ENCODE assay signal across 9 mouse cellular contexts in genomic region chr10:79612192-79613135, GRCm38 (mm10). TPM values are rescaled to one million over a fixed set of nuclear protein-coding genes. Genes with fewer than 3 reads are reported as not detected.
DNase-seq lines count a peak whose midpoint lies in the region; ATAC-seq and TF ChIP-seq lines count a peak whose summit lies in the region.
"Had no signal": no experiment of that assay in that cellular context is flagged by ENCODE, and none has a peak within 500 bp of the region (broad histone marks: within the 10 kb centered on the region; RNA-seq: fewer than 3 reads in every experiment).

No protein-coding gene starts in this region.

- no peak overlapping the region for H3K9ac ChIP-seq in ES-Bruce4 (ENCODE audit: low read depth, poor library complexity, severe bottlenecking)
- peak overlapping the region; percentile 35 for H3K9ac ChIP-seq in forebrain, embryonic 11.5 days (ENCODE audit: low read length)
- 0 out of 2 replicates have a peak overlapping the region, but pooled peaks have one; percentile 7 for H3K9ac ChIP-seq in limb, embryonic 11.5 days (ENCODE audit: low read length)
- H3K9ac ChIP-seq in stomach, embryonic 14.5 days (replicated peaks; ENCODE audit: low read depth, low read length) = no peak overlapping the region

- no peaks in the 10 kb centered on the region for H3K9me3 ChIP-seq in ES-Bruce4 (replicated peaks; ENCODE audit: control insufficient read depth, insufficient read depth, low read length, poor library complexity, severe bottlenecking)
- no peaks in the 10 kb centered on the region for H3K9me3 ChIP-seq in forebrain, embryonic 11.5 days (ENCODE audit: control insufficient read depth, low read length)
- H3K9me3 ChIP-seq in limb, embryonic 11.5 days (ENCODE audit: control insufficient read depth, low read length) = no peaks in the 10 kb centered on the region
- no peaks in the 10 kb centered on the region for H3K9me3 ChIP-seq in stomach, embryonic 14.5 days (ENCODE audit: control insufficient read depth, low read depth, low read length)

- intact Hi-C loops in gastrocnemius, adult 2 months (cut with DNase I) = loop anchor here (5.0 kb wide), 1 partner anchor 35 kb away; the partner anchor contains the start of gene Odf3l2

- TF ChIP-seq POLR2A in ES-Bruce4 (IDR thresholded peaks at IDR 0.05; ENCODE audit: insufficient read depth, low read length) = no peak

- H3K4me3 ChIP-seq in gastrocnemius, adult 2 months = peak overlapping the region; percentile 36
- H3K4me3 ChIP-seq in ES-Bruce4 (ENCODE audit: low read depth, low read length) = peak overlapping the region; percentile 5; the same call in 1 of the 2 replicates
- peak overlapping the region; percentile 7; the same call in 1 of the 2 replicates for H3K4me3 ChIP-seq in forebrain, embryonic 11.5 days (ENCODE audit: low read depth, low read length)
- peak overlapping the region; percentile 10; the same call in 1 of the 2 replicates for H3K4me3 ChIP-seq in limb, embryonic 11.5 days (ENCODE audit: low read depth, low read length)
- H3K4me3 ChIP-seq in stomach, embryonic 14.5 days (ENCODE audit: low read depth, low read length) = peak overlapping the region; percentile 9; the same call in 1 of the 2 replicates

- peak overlapping the region; percentile 42 for H3K4me2 ChIP-seq in forebrain, embryonic 11.5 days (ENCODE audit: low read depth, low read length, severe bottlenecking)
- H3K4me2 ChIP-seq in limb, embryonic 11.5 days (ENCODE audit: low read depth, severe bottlenecking) = peak overlapping the region; percentile 34; the same call in 1 of the 2 replicates
- 0 out of 2 replicates have a peak overlapping the region, but pooled peaks have one; percentile 18 for H3K4me2 ChIP-seq in stomach, embryonic 14.5 days (replicated peaks; ENCODE audit: low read depth, low read length)

- WGBS in forebrain, embryonic 11.5 days = 11% methylated on average over 51 of the region's 51 CpGs
- 12% methylated on average over 50 of the region's 51 CpGs for WGBS in limb, embryonic 11.5 days
- 15% methylated on average over 51 of the region's 51 CpGs for WGBS in stomach, embryonic 14.5 days

- no peak overlapping the region for H3K27ac ChIP-seq in gastrocnemius, adult 2 months
- H3K27ac ChIP-seq in ES-Bruce4 (ENCODE audit: insufficient read depth, low read length) = no peak overlapping the region
- no peak overlapping the region for H3K27ac ChIP-seq in forebrain, embryonic 11.5 days (ENCODE audit: low read depth, low read length)
- no peak overlapping the region for H3K27ac ChIP-seq in limb, embryonic 11.5 days (replicated peaks; ENCODE audit: low read depth, low read length)
- no peak overlapping the region for H3K27ac ChIP-seq in stomach, embryonic 14.5 days (ENCODE audit: low read length)

- TF ChIP-seq EP300 in ES-Bruce4 (IDR thresholded peaks at IDR 0.05; ENCODE audit: insufficient read depth, low read depth, low read length) = no peak

- peak; percentile 57 for DNase-seq in gastrocnemius, adult 2 months
- no peak for DNase-seq in gastrocnemius, postnatal 25 days
- peak; percentile 71 for DNase-seq in forebrain, embryonic 11.5 days (ENCODE audit: low spot score)
- peak; percentile 55 for DNase-seq in limb, embryonic 11.5 days (ENCODE audit: low spot score)
- DNase-seq in spleen, adult 18-20 months = no peak
- DNase-seq in urinary bladder, postnatal 14 days (ENCODE audit: low spot score) = no peak

- 0 out of 2 replicates have a peak, but pooled peaks have one; percentile 26 for ATAC-seq in forebrain, embryonic 11.5 days (replicated peaks; ENCODE audit: low FRiP score)
- ATAC-seq in limb, embryonic 11.5 days (ENCODE audit: insufficient number of reproducible peaks, low FRiP score, low TSS enrichment, low read depth) = no peak
- ATAC-seq in stomach, embryonic 14.5 days (ENCODE audit: insufficient number of reproducible peaks, insufficient read depth, low FRiP score, low read depth) = no peak

- H3K27me3 ChIP-seq in ES-Bruce4 (ENCODE audit: control insufficient read depth, insufficient read depth, low read length, poor library complexity, severe bottlenecking) = no peaks in the 10 kb centered on the region
- H3K27me3 ChIP-seq in forebrain, embryonic 11.5 days (ENCODE audit: control insufficient read depth, insufficient read depth, low read length) = peaks cover 24% of the 10 kb centered on the region
- peaks cover 25% of the 10 kb centered on the region for H3K27me3 ChIP-seq in limb, embryonic 11.5 days (ENCODE audit: control insufficient read depth, insufficient read depth, low read length)
- H3K27me3 ChIP-seq in stomach, embryonic 14.5 days (ENCODE audit: control insufficient read depth, insufficient read depth, low read length) = peaks cover 19% of the 10 kb centered on the region

- H3K36me3 ChIP-seq in ES-Bruce4 (ENCODE audit: control insufficient read depth, insufficient read depth, low read length, poor library complexity, severe bottlenecking) = no peaks in the 10 kb centered on the region
- H3K36me3 ChIP-seq in forebrain, embryonic 11.5 days (ENCODE audit: control insufficient read depth, insufficient read depth, low read length) = no peaks in the 10 kb centered on the region
- H3K36me3 ChIP-seq in limb, embryonic 11.5 days (ENCODE audit: control insufficient read depth, insufficient read depth, low read length) = no peaks in the 10 kb centered on the region
- no peaks in the 10 kb centered on the region for H3K36me3 ChIP-seq in stomach, embryonic 14.5 days (ENCODE audit: control insufficient read depth, insufficient read depth, low read length)

- peak; percentile 52 for TF ChIP-seq CTCF in gastrocnemius, adult 2 months (IDR thresholded peaks at IDR 0.05)
- TF ChIP-seq CTCF in ES-Bruce4 (IDR thresholded peaks at IDR 0.05; ENCODE audit: low read depth, low read length) = no peak

- no peaks in the 10 kb centered on the region for H3K4me1 ChIP-seq in ES-Bruce4 (ENCODE audit: control insufficient read depth, insufficient read depth, low read length)
- peaks cover 17% of the 10 kb centered on the region for H3K4me1 ChIP-seq in forebrain, embryonic 11.5 days (replicated peaks; ENCODE audit: control insufficient read depth, insufficient read depth, low read length)
- H3K4me1 ChIP-seq in limb, embryonic 11.5 days (ENCODE audit: control insufficient read depth, insufficient read depth, low read length) = peaks cover 19% of the 10 kb centered on the region; the same call in 1 of the 2 replicates
- peaks cover 12% of the 10 kb centered on the region for H3K4me1 ChIP-seq in stomach, embryonic 14.5 days (ENCODE audit: control insufficient read depth, insufficient read depth, low read length)

RNA-seq across cellular contexts. Expression of gene C2cd4c, which starts 1.4 kb away (rescaled TPM):
- total RNA-seq in gastrocnemius, adult 2 months (2021) = under 1 TPM; 0.20 to 0.51 TPM
- not detected for total RNA-seq in gastrocnemius, postnatal 25 days (2021)
- 0.58 and 0.88 TPM in 2 replicates for polyA plus RNA-seq in ES-Bruce4 (2011; ENCODE audit: insufficient read depth, insufficient read length, low read depth, missing spikeins)
- 0.04 and 0.09 TPM in 2 replicates for polyA plus RNA-seq in forebrain, embryonic 11.5 days (2014; fragmentation: Nextera tagmentation; extraction: Ambion mirVana)
- polyA plus RNA-seq in limb, embryonic 11.5 days (2014; fragmentation: Nextera tagmentation; extraction: Ambion mirVana) = 0.04 TPM in 1 of 2 replicates, not detected in the other
- 0.04 and 0.13 TPM in 2 replicates for polyA plus RNA-seq in stomach, embryonic 14.5 days (2014; fragmentation: Nextera tagmentation; extraction: Ambion mirVana)

RNA-seq across cellular contexts. Expression of gene Shc2, which starts 25.3 kb away (rescaled TPM):
- 1 to 10 TPM; 3.2 to 7.5 TPM for total RNA-seq in gastrocnemius, adult 2 months (2021)
- 1 to 10 TPM; 2.1 to 2.3 TPM for total RNA-seq in gastrocnemius, postnatal 25 days (2021)
- polyA plus RNA-seq in ES-Bruce4 (2011; ENCODE audit: insufficient read depth, insufficient read length, low read depth, missing spikeins) = 4.6 and 4.7 TPM in 2 replicates
- polyA plus RNA-seq in forebrain, embryonic 11.5 days (2014; fragmentation: Nextera tagmentation; extraction: Ambion mirVana) = 9.4 and 9.9 TPM in 2 replicates
- polyA plus RNA-seq in limb, embryonic 11.5 days (2014; fragmentation: Nextera tagmentation; extraction: Ambion mirVana) = 4.8 and 6.5 TPM in 2 replicates
- polyA plus RNA-seq in stomach, embryonic 14.5 days (2014; fragmentation: Nextera tagmentation; extraction: Ambion mirVana) = 7.1 and 7.7 TPM in 2 replicates

RNA-seq across cellular contexts. Expression of gene Theg, which starts 25.3 kb away (rescaled TPM):
- total RNA-seq in gastrocnemius, adult 2 months (2021) = not detected
- not detected for total RNA-seq in gastrocnemius, postnatal 25 days (2021)
- not detected in 2 replicates for polyA plus RNA-seq in ES-Bruce4 (2011; ENCODE audit: insufficient read depth, insufficient read length, low read depth, missing spikeins)
- not detected in 2 replicates for polyA plus RNA-seq in forebrain, embryonic 11.5 days (2014; fragmentation: Nextera tagmentation; extraction: Ambion mirVana)
- polyA plus RNA-seq in limb, embryonic 11.5 days (2014; fragmentation: Nextera tagmentation; extraction: Ambion mirVana) = not detected in 2 replicates
- not detected in 2 replicates for polyA plus RNA-seq in stomach, embryonic 14.5 days (2014; fragmentation: Nextera tagmentation; extraction: Ambion mirVana)
- polyA plus RNA-seq: C2C12 had no signal

RNA-seq across cellular contexts. Expression of gene Odf3l2, which starts 33.1 kb away (rescaled TPM):
- 100 to 1,000 TPM in 1 of 2 experiments, 10 to 100 TPM in 1; 56.6 to 180 TPM for total RNA-seq in gastrocnemius, adult 2 months (2021)
- total RNA-seq in gastrocnemius, postnatal 25 days (2021) = 10 to 100 TPM; 14.8 to 17.1 TPM
- not detected in 2 replicates for polyA plus RNA-seq in ES-Bruce4 (2011; ENCODE audit: insufficient read depth, insufficient read length, low read depth, missing spikeins)
- polyA plus RNA-seq in forebrain, embryonic 11.5 days (2014; fragmentation: Nextera tagmentation; extraction: Ambion mirVana) = not detected in 2 replicates
- polyA plus RNA-seq in limb, embryonic 11.5 days (2014; fragmentation: Nextera tagmentation; extraction: Ambion mirVana) = not detected in 2 replicates
- polyA plus RNA-seq in stomach, embryonic 14.5 days (2014; fragmentation: Nextera tagmentation; extraction: Ambion mirVana) = 0.20 TPM in 1 of 2 replicates, not detected in the other
- polyA plus RNA-seq: C2C12 had no signal

RNA-seq across cellular contexts. Expression of gene Madcam1, which starts 51.9 kb away (rescaled TPM):
- total RNA-seq in gastrocnemius, adult 2 months (2021) = not detected
- total RNA-seq in gastrocnemius, postnatal 25 days (2021) = not detected
- polyA plus RNA-seq in ES-Bruce4 (2011; ENCODE audit: insufficient read depth, insufficient read length, low read depth, missing spikeins) = 1.9 and 2.6 TPM in 2 replicates
- 0.59 and 0.83 TPM in 2 replicates for polyA plus RNA-seq in forebrain, embryonic 11.5 days (2014; fragmentation: Nextera tagmentation; extraction: Ambion mirVana)
- 5.6 and 5.9 TPM in 2 replicates for polyA plus RNA-seq in limb, embryonic 11.5 days (2014; fragmentation: Nextera tagmentation; extraction: Ambion mirVana)
- 29.7 and 30.0 TPM in 2 replicates for polyA plus RNA-seq in stomach, embryonic 14.5 days (2014; fragmentation: Nextera tagmentation; extraction: Ambion mirVana)
- polyA plus RNA-seq: C2C12 had no signal

Comparison
In these comparisons a context has a peak if more than half of its experiments do, and no peak if none do; other contexts are left out.
1. DNase-seq: peak in gastrocnemius, adult 2 months (single experiment), forebrain, embryonic 11.5 days (single experiment) and limb, embryonic 11.5 days (single experiment); none in gastrocnemius, postnatal 25 days (single experiment), spleen, adult 18-20 months (0 of 2) and urinary bladder, postnatal 14 days (single experiment).
2. H3K9ac ChIP-seq: peak in forebrain, embryonic 11.5 days (single experiment) and limb, embryonic 11.5 days (single experiment); none in ES-Bruce4 (single experiment) and stomach, embryonic 14.5 days (single experiment).
3. Peak in every context shown above with its lines, with median percentiles within 50 percentile points of each other: H3K4me3 ChIP-seq and H3K4me2 ChIP-seq.